Mouse (Mus musculus) midbrain, embryonic 14.5 days (tissue): Measurements from ENCODE around the gene Tmem259. TPM values are rescaled to one million over a fixed set of nuclear protein-coding genes. Genes with fewer than 3 reads are reported as not detected.
A peak's percentile ranks its signal among the peaks of the same experiment; 100 is the strongest.

Experiments used
- ATAC-seq: fragments of 200-750 bp; cut with Nextera tagmentation; 2 replicates; pipeline ENCODE4 v1.8.0; 2017; ENCODE audit warnings: moderate number of reproducible peaks, moderate library complexity; ENCODE audit not compliant: low FRiP score, low TSS enrichment
- DNase-seq: peaks from one replicate; pipeline ENCODE4 v3.0.0-alpha.2; 2015
- H3K27ac ChIP-seq: fragments of 300-500 bp; sonication (generic); replicated peaks from 2 replicates; pipeline ENCODE4 v1.5.1; 2014; ENCODE audit warnings: mild to moderate bottlenecking, low read depth, low read length, moderate library complexity
- H3K27me3 ChIP-seq: fragments of 300-500 bp; sonication (generic); 2 replicates; pipeline ENCODE4 v1.6.1; 2014; ENCODE audit warnings: low read length, control low read depth, mixed read lengths; ENCODE audit not compliant: control insufficient read depth, insufficient read depth
- H3K36me3 ChIP-seq: fragments of 300-500 bp; sonication (generic); 2 replicates; pipeline ENCODE4 v1.6.1; 2014; ENCODE audit warnings: low read length, control low read depth; ENCODE audit not compliant: control insufficient read depth, insufficient read depth
- H3K4me1 ChIP-seq: fragments of 300-500 bp; sonication (generic); 2 replicates; pipeline ENCODE4 v1.6.1; 2014; ENCODE audit warnings: mild to moderate bottlenecking, antibody characterized with exemption, low read length, control low read depth; ENCODE audit not compliant: control insufficient read depth, insufficient read depth
- H3K4me2 ChIP-seq: fragments of 300-500 bp; sonication (generic); 2 replicates; pipeline ENCODE4 v1.6.1; 2014; ENCODE audit warnings: mild to moderate bottlenecking, low read length, moderate library complexity
- H3K4me3 ChIP-seq: fragments of 300-500 bp; sonication (generic); replicated peaks from 2 replicates; pipeline ENCODE4 v1.5.1; 2014; ENCODE audit warnings: low read depth, low read length
- H3K9ac ChIP-seq: fragments of 300-500 bp; sonication (generic); replicated peaks from 2 replicates; pipeline ENCODE4 v1.6.1; 2014; ENCODE audit warnings: mild to moderate bottlenecking, low read length, moderate library complexity
- H3K9me3 ChIP-seq: fragments of 300-500 bp; sonication (generic); 2 replicates; pipeline ENCODE4 v1.6.1; 2016; ENCODE audit warnings: low read length, control low read depth, mixed read lengths; ENCODE audit not compliant: control insufficient read depth
- WGBS: fragments of 180-500 bp; shearing (Covaris S2); extraction: QIAGEN DNeasy Blood & Tissue Kit; methylation state at CpG from one replicate; pipeline ENCODE4 v1.1.7; 2014; 5-methylcytosine and 5-hydroxymethylcytosine counted together
- polyA plus RNA-seq: library from polyadenylated mRNA; unstranded; fragments of >200 nt; fragmentation: Nextera tagmentation; extraction: Ambion mirVana; gene quantifications from 2 replicates; pipeline ENCODE4 v1.2.1, GENCODE M21; 2014

Tmem259 gene
- polyA plus RNA-seq, 1 experiment from 2014 or later, result 20.7 TPM

- no peak for ATAC-seq
- no peak for DNase-seq
- Histone ChIP-seq H3K27me3 (peaks cover 38% of the 10 kb centered on the region), H3K4me3 (peak overlapping the region; percentile 32), H3K4me2 (peak overlapping the region; percentile 46), H3K4me1 (peaks cover 12% of the 10 kb centered on the region), H3K36me3 (no peaks in the 10 kb centered on the region), H3K27ac (no peak overlapping the region), H3K9me3 (peaks cover 3% of the 10 kb centered on the region; the same call in 1 of the 2 replicates), H3K9ac (no peak overlapping the region; the same call in 1 of the 2 replicates)
- WGBS, result 14% methylated on average over 27 of the region's 27 CpGs
Measured at GRCm38 (mm10) chr10:79987771-79988505, 3.8 kb upstream of the Tmem259 start.

DNA sequence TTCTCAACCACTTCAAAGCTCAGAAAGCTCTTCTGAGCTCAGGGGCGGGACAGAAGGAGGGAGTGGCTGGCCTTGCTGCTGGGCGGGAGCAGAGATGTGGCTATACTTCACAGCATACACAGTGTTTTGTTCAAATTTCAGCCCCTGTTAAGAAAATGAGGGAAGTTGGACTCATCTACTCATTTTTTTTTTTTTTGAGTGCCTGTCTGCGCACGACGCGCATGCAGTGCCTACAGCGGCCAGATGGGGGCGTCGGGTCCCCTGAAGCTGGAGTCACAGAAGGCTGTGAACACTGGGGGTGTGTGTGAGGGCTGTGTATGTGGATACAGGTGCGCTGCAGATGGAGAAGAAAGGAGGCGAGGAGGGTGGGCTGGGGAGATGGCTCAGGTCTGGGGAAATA lies 2.8 kb upstream of the Tmem259 start:
- no peak overlapping the region for H3K27ac ChIP-seq
- WGBS, result 3% methylated on average over 11 of the region's 11 CpGs
- peaks cover 18% of the 10 kb centered on the region for H3K4me1 ChIP-seq
- no peaks in the 10 kb centered on the region for H3K36me3 ChIP-seq
- peaks cover 38% of the 10 kb centered on the region for H3K27me3 ChIP-seq
- no peak overlapping the region for H3K4me3 ChIP-seq
- H3K9ac ChIP-seq, result no peak overlapping the region
- no peak for ATAC-seq
- H3K4me2 ChIP-seq, result peak overlapping the region; percentile 2; the same call in 1 of the 2 replicates
- H3K9me3 ChIP-seq, result peaks cover 3% of the 10 kb centered on the region; the same call in 1 of the 2 replicates
- DNase-seq, result peak; percentile 84

- Histone ChIP-seq H3K36me3 (no peaks in the 10 kb centered on the region), H3K27me3 (peaks cover 38% of the 10 kb centered on the region), H3K27ac (peak overlapping the region; percentile 92), H3K9me3 (no peaks in the 10 kb centered on the region; the same call in 1 of the 2 replicates), H3K4me2 (peak overlapping the region; percentile 88), H3K4me1 (peaks cover 18% of the 10 kb centered on the region), H3K4me3 (peak overlapping the region; percentile 63), H3K9ac (peak overlapping the region; percentile 80; the same call in 1 of the 2 replicates)
- 43% methylated on average over 6 of the region's 6 CpGs for WGBS
- no peak for ATAC-seq
- DNase-seq, result no peak
Measured at GRCm38 (mm10) chr10:79986232-79986878, 2.2 kb upstream of the Tmem259 start.

- H3K27ac ChIP-seq, result peak overlapping the region; percentile 92
- peak overlapping the region; percentile 63 for H3K4me3 ChIP-seq
- H3K4me2 ChIP-seq, result peak overlapping the region; percentile 88
- H3K9me3 ChIP-seq, result no peaks in the 10 kb centered on the region
- no peaks in the 10 kb centered on the region for H3K36me3 ChIP-seq
- ATAC-seq (no peak), DNase-seq (peak; percentile 77)
- H3K4me1 ChIP-seq, result peaks cover 18% of the 10 kb centered on the region
- WGBS, result 4% methylated on average over 35 of the region's 35 CpGs
- H3K27me3 ChIP-seq, result peaks cover 33% of the 10 kb centered on the region
- peak overlapping the region; percentile 80 for H3K9ac ChIP-seq
Measured at GRCm38 (mm10) chr10:79985334-79986231, 1.5 kb upstream of the Tmem259 start.

DNA sequence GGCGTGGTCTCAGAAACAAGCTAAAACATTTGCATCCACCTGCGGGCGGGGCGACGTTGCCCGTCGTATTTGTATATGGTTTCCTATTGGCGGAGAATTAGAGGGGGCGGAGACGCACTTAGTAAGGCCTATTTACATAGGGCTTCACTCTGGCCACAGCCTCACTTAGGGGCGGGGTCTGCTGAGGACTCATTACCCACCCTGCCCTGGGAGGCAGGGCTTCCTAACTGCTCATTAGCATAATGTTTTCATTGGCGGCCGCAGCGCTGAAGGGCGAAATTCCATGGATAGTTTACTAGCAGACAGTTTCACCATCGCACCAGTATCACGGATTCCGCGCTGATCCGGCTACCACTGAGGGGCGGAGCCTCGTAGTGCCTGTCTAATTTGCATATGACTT lies 741 bp upstream of the Tmem259 start:
- peaks cover 18% of the 10 kb centered on the region for H3K4me1 ChIP-seq
- ATAC-seq, result peak; percentile 94
- under 1% methylated on average over 22 of the region's 22 CpGs for WGBS

DNA sequence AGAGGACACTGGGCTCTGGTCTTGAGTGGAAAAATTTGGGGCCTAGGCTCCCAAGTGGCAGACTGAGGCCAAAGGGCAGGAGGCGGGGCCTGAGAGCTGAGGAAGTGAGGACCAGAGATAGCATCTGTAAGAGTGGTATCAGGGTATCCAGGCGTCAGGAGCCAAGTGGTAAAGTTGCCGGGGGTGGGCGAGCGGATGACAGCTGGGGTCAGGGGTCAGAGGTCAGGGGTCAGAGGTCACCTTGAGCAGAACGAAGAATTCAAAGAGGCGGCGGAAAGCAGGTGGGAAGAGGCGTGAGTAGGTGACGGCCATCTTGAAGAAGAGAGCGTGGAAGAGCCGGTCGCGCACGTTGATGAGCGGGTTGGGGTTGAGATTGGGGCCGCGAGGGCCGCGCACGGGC lies 460 bp downstream of the Tmem259 start:
- Histone ChIP-seq H3K9ac (peak overlapping the region; percentile 80), H3K27me3 (peaks cover 17% of the 10 kb centered on the region), H3K36me3 (peaks cover 8% of the 10 kb centered on the region), H3K27ac (peak overlapping the region; percentile 92), H3K4me3 (peak overlapping the region; percentile 63), H3K4me1 (peaks cover 18% of the 10 kb centered on the region), H3K9me3 (no peaks in the 10 kb centered on the region), H3K4me2 (peak overlapping the region; percentile 88)
- DNase-seq (peak; percentile 75), ATAC-seq (0 out of 2 replicates have a peak, but pooled peaks have one; percentile 4)
- WGBS, result under 1% methylated on average over 21 of the region's 21 CpGs

More for the DNA sequence above, 741 bp upstream of the Tmem259 start:
- Histone ChIP-seq H3K36me3 (no peaks in the 10 kb centered on the region), H3K4me3 (peak overlapping the region; percentile 63), H3K27ac (peak overlapping the region; percentile 92), H3K4me2 (peak overlapping the region; percentile 88), H3K27me3 (peaks cover 29% of the 10 kb centered on the region), H3K9ac (peak overlapping the region; percentile 80), H3K9me3 (no peaks in the 10 kb centered on the region)
- peak; percentile 97 for DNase-seq

DNA sequence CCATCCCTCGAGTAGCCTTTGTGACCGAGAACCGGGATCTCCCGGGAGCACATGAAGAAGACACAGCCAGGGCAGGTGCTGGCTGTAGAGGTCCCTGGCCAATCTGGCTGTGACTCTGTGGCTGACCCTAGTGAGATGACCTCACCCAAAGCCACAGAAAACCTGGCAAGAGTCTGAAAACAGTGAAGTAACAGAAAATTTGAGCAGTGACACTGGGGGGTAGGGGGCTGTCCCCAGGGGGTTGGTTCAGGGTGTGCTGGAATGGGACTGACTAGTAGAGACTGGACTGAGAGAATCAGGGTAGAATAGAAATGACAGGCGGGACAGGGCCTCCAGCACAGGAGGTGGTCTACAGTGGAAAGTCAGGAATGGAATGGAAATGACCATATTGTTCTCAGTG lies 925 bp downstream of the Tmem259 start:
- WGBS, result 77% methylated on average over 5 of the region's 5 CpGs
- H3K4me1 ChIP-seq, result peaks cover 18% of the 10 kb centered on the region
- H3K9ac ChIP-seq, result peak overlapping the region; percentile 80
- ATAC-seq (no peak), DNase-seq (no peak)
- H3K4me2 ChIP-seq, result peak overlapping the region; percentile 88
- peak overlapping the region; percentile 92 for H3K27ac ChIP-seq
- H3K9me3 ChIP-seq, result no peaks in the 10 kb centered on the region
- peaks cover 12% of the 10 kb centered on the region for H3K27me3 ChIP-seq
- H3K4me3 ChIP-seq, result peak overlapping the region; percentile 63
- H3K36me3 ChIP-seq, result peaks cover 13% of the 10 kb centered on the region

DNA sequence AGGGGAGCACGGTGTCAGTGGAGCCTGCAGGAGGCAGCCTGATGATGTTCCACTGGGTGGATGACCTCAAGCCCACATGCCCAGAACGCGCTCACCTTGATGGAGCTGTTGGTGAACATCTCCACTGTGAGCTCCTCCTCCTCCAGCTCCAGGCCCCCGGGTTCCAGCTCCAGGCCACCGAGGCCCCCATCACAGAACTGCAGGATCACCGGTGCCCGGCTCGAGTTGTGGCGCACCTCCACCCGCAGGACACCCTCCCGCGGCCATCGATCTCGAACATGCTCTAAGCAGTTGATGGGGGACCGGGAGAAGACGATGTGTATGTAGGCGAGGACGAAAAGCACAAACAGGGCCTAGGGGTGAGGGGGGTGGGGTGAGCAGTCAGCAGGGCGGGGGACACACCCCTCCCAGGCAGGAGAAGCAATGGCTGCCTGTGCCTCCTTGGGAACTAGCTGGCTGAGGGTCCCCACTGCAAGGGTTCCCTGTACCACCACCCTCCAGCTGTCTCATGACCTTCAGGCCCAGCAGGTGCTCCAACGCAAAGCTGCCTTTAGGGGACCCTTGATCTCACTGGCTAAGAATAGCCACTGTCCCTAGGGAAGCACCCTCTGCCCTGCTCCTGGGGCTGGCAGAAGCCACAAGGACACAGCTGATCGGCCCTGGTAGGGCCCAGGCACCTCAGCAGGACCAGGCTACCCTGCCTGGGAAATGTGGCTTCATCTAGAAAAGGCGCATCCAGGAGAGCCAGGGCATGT lies 4.6 kb downstream of the Tmem259 start:
- no peak overlapping the region for H3K4me2 ChIP-seq
- ATAC-seq (no peak), DNase-seq (no peak)
- H3K9me3 ChIP-seq, result no peaks in the 10 kb centered on the region
- H3K9ac ChIP-seq, result no peak overlapping the region
- WGBS, result 94% methylated on average over 22 of the region's 22 CpGs
- H3K4me1 ChIP-seq, result peaks cover 13% of the 10 kb centered on the region
- H3K27me3 ChIP-seq, result no peaks in the 10 kb centered on the region
- no peak overlapping the region for H3K4me3 ChIP-seq
- H3K27ac ChIP-seq, result no peak overlapping the region
- peaks cover 46% of the 10 kb centered on the region for H3K36me3 ChIP-seq
